Mouse (Mus musculus): ENCODE measurements around the gene Hivep3. TPM values are rescaled to one million over a fixed set of nuclear protein-coding genes. Genes with fewer than 3 reads are reported as not detected.

The Hivep3 gene
- total and polyA plus RNA-seq, 3 experiments, result 14.4 to 32.3 (median 21.2) TPM

DNA sequence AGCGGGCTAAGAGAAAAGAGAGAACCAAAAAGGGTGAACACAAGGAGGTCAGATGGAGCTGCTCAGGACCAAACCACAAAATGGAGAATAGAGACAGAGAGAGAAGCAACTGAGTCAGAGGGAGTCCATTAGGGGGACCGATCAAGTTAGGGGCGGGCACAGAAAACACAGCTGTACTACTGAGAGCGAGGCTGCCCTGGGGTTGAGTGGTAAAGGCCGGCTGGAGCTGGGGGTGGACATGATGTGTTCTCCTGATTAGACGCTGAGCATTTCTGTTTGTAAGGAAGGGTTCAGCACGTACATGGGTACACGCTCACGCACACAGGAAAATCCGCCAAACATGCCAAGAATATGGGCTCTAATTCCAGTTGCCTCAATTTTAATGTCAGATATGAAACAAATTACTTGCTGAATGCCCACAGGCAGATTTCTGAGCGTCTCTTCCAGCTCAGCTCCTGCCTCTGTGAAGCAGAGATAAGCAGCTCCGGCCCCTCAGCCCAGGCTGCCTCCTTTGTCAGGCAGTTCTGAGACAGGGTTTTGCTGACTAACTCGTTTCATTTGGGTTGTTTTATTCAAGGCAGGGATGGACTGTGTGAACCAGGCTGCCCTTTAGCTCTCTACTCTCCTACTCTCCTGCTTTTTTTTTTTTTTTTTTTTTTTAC, 161.3 kb downstream of the Hivep3 start:
- Histone ChIP-seq H3K79me2 (replicated peaks; ENCODE audit: control insufficient read depth, extremely low read depth, insufficient read depth, poor library complexity, severe bottlenecking) (no peaks in the 10 kb centered on the region), H3K9me3 (replicated peaks; ENCODE audit: low read length) (no peaks in the 10 kb centered on the region), H3K4me1 (ENCODE audit: control insufficient read depth in 1 of 2, insufficient read depth in 2 of 2) (peaks cover 30 to 56% of the 10 kb centered on the region in 2 experiments), H3K27me3 (replicated peaks) (no peaks in the 10 kb centered on the region), H3K27ac (ENCODE audit: insufficient read depth, low read depth) (no peak overlapping the region), H3K9ac (ENCODE audit: insufficient read depth, low read depth) (no peak overlapping the region), H3K4me3 (replicated peaks in 1 of 3; ENCODE audit: low read depth in 2 of 3, low read length in 2 of 3, poor library complexity in 1 of 3) (no peak overlapping the region), H3K4me2 (ENCODE audit: insufficient read depth, low read depth, poor library complexity, severe bottlenecking) (no peak overlapping the region), H3K36me3 (replicated peaks in 1 of 2; ENCODE audit: control insufficient read depth in 1 of 2, insufficient read depth in 1 of 2, low read length in 1 of 2) (no peaks in the 10 kb centered on the region)
- in situ Hi-C loops (cut with MboI; ENCODE audit: low pct_ligation_motif_present, low pct_unique_long_range_greater_than_20kb, low sequenced_read_pairs), result no loop called here
- TF ChIP-seq CTCF (conservative IDR thresholded peaks at IDR 0.05 in 1 of 2, IDR thresholded peaks at IDR 0.05 in 1 of 2; ENCODE audit: low read depth in 2 of 2, low read length in 2 of 2) (no peak), USF2 (conservative IDR thresholded peaks at IDR 0.05; ENCODE audit: low read depth, low read length) (no peak), SIN3A (IDR thresholded peaks at IDR 0.05; ENCODE audit: low read length) (no peak), ZC3H11A (IDR thresholded peaks at IDR 0.05; ENCODE audit: low read depth, low read length) (no peak)
- DNase-seq (ENCODE audit: extremely low read depth), result no peak
- dilution Hi-C loops (cut with MboI; ENCODE audit: extremely low pct_ligation_motif_present, extremely low pct_unique_long_range_greater_than_20kb, low sequenced_read_pairs), result no loop called here

DNA sequence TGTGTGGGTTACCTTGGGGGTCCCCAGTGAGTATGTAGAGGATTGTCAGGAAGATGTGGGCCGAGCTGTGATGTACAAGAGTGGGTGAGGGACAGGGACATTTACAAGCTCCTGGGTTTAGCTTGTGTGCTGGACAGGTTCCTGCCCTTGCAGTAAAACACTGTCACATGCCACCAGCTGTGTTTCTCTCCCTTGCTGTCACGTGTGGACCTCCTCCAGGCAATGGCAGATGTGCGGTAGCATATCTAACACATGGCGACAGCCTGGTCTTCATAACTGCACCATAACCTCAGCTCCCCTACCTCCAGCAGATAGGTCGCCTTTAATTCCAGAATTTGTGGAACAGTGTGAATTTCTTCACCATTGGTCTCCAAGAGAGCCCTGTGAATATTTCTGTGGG, 161.9 kb downstream of the Hivep3 start:
- Histone ChIP-seq H3K79me2 (replicated peaks; ENCODE audit: control insufficient read depth, extremely low read depth, insufficient read depth, poor library complexity, severe bottlenecking) (no peaks in the 10 kb centered on the region), H3K9me3 (replicated peaks; ENCODE audit: low read length) (no peaks in the 10 kb centered on the region), H3K9ac (ENCODE audit: insufficient read depth, low read depth) (no peak overlapping the region), H3K27me3 (replicated peaks) (no peaks in the 10 kb centered on the region), H3K4me3 (replicated peaks in 1 of 3; ENCODE audit: low read depth in 2 of 3, low read length in 2 of 3, poor library complexity in 1 of 3) (no peak overlapping the region), H3K4me2 (ENCODE audit: insufficient read depth, low read depth, poor library complexity, severe bottlenecking) (no peak overlapping the region), H3K27ac (ENCODE audit: insufficient read depth, low read depth) (no peak overlapping the region), H3K4me1 (ENCODE audit: control insufficient read depth in 1 of 2, insufficient read depth in 2 of 2) (peaks cover 30 to 56% of the 10 kb centered on the region in 2 experiments), H3K36me3 (replicated peaks in 1 of 2; ENCODE audit: control insufficient read depth in 1 of 2, insufficient read depth in 1 of 2, low read length in 1 of 2) (no peaks in the 10 kb centered on the region)
- DNase-seq (ENCODE audit: extremely low read depth), result no peak
- dilution Hi-C loops (cut with MboI; ENCODE audit: extremely low pct_ligation_motif_present, extremely low pct_unique_long_range_greater_than_20kb, low sequenced_read_pairs) (no loop called here), in situ Hi-C loops (cut with MboI; ENCODE audit: low pct_ligation_motif_present, low pct_unique_long_range_greater_than_20kb, low sequenced_read_pairs) (no loop called here)
- no peak for TF ChIP-seq MEF2A (IDR thresholded peaks at IDR 0.05; ENCODE audit: borderline replicate concordance, low read depth, low read length)
- no peak for TF ChIP-seq NELFE (IDR thresholded peaks at IDR 0.05; ENCODE audit: low read depth, low read length)
- no peak for TF ChIP-seq USF1 (IDR thresholded peaks at IDR 0.05; ENCODE audit: low read depth, low read length)
- TF ChIP-seq MAZ (IDR thresholded peaks at IDR 0.05; ENCODE audit: low read depth, low read length), result no peak

DNA sequence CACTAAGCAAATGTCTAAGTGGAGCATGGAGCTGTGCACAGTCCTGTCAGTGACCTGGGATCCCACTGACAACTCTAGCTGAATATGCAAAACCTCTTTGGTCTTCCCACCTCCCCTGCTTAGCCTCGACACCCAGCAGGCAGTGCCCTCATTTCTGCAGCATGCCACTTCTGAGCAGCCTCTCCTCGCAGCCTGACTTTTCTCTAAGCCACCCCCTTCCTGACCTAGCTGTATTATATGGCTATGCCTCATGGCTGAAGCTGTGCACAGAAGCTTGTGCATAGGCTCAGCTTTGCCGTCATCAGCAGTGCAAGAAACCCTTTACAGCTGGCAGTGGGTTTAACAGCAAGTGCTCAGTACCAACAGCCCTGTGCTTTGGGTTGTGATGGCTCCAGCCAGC, 163.0 kb downstream of the Hivep3 start:
- Histone ChIP-seq H3K4me1 (ENCODE audit: control insufficient read depth in 1 of 2, insufficient read depth in 2 of 2) (peaks cover 27 to 51% of the 10 kb centered on the region in 2 experiments), H3K27ac (ENCODE audit: insufficient read depth, low read depth) (peak overlapping the region; percentile 47; the same call in 1 of the 2 replicates)

More for the DNA sequence above, 163.0 kb downstream of the Hivep3 start:
- TF ChIP-seq CHD1 (IDR thresholded peaks at IDR 0.05; ENCODE audit: low read depth, low read length) (no peak), MAX (IDR thresholded peaks at IDR 0.05; ENCODE audit: low read length) (no peak), JUND (conservative IDR thresholded peaks at IDR 0.05; ENCODE audit: low read depth, low read length) (no peak), USF1 (IDR thresholded peaks at IDR 0.05; ENCODE audit: low read depth, low read length) (no peak), SMC3 (IDR thresholded peaks at IDR 0.05; ENCODE audit: low read depth, low read length) (no peak), HCFC1 (IDR thresholded peaks at IDR 0.05; ENCODE audit: low read depth, low read length) (no peak), E2F4 (IDR thresholded peaks at IDR 0.05; ENCODE audit: insufficient replicate concordance, low read depth, low read length) (no peak), ZKSCAN1 (IDR thresholded peaks at IDR 0.05; ENCODE audit: borderline replicate concordance, low read depth, low read length) (no peak), ZMIZ1 (IDR thresholded peaks at IDR 0.05; ENCODE audit: low read depth, low read length) (no peak), ZNF384 (IDR thresholded peaks at IDR 0.05; ENCODE audit: low read depth, low read length) (no peak)
- dilution Hi-C loops (cut with MboI; ENCODE audit: extremely low pct_ligation_motif_present, extremely low pct_unique_long_range_greater_than_20kb, low sequenced_read_pairs), result no loop called here
- Histone ChIP-seq H3K27me3 (replicated peaks) (no peaks in the 10 kb centered on the region), H3K9me3 (replicated peaks; ENCODE audit: low read length) (no peaks in the 10 kb centered on the region), H3K4me3 (replicated peaks in 1 of 3; ENCODE audit: low read depth in 2 of 3, low read length in 2 of 3, poor library complexity in 1 of 3) (peak overlapping the region in 1 of 3 experiments; percentile 2), H3K36me3 (replicated peaks in 1 of 2; ENCODE audit: control insufficient read depth in 1 of 2, insufficient read depth in 1 of 2, low read length in 1 of 2) (no peaks in the 10 kb centered on the region), H3K79me2 (replicated peaks; ENCODE audit: control insufficient read depth, extremely low read depth, insufficient read depth, poor library complexity, severe bottlenecking) (no peaks in the 10 kb centered on the region), H3K4me2 (ENCODE audit: insufficient read depth, low read depth, poor library complexity, severe bottlenecking) (no peak overlapping the region), H3K9ac (ENCODE audit: insufficient read depth, low read depth) (no peak overlapping the region)
- in situ Hi-C loops (cut with MboI; ENCODE audit: low pct_ligation_motif_present, low pct_unique_long_range_greater_than_20kb, low sequenced_read_pairs), result no loop called here
- DNase-seq (ENCODE audit: extremely low read depth), result no peak
